Mouse (Mus musculus) cerebellum, postnatal 25 days (tissue): ENCODE data around the gene Maml2.

Source experiments
- DNase-seq, 2 experiments: peaks; one replicate each; pipeline ENCODE4 v3.0.0; 2021; ENCODE audit warnings: mixed read lengths in 2 of 2

The Maml2 gene

GRCm38 (mm10) chr9:13454651-13455123 lies 156.9 kb downstream of the Maml2 start:
- DNase-seq = no peak

DNA sequence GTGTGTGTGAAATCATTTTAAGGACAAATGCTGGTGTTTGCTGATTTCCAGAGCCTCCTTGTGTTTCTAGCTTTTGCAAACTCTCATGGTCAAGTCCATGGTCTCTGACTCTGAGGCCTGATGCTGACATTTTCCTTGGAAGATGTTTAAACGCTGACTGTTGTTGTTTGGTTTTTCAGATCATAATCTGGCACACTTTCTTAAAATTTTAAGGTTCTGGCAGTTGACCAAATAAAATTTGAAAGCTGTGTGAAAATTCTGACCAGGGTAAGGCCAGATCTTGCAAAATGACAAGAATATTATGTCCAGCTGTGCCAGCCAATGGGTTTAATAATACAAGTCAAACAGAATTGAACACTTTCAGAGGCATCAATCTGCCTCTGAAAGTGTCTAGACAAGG lies 157.5 kb downstream of the Maml2 start:
- DNase-seq = no peak

- DNase-seq = no peak
Observed at GRCm38 (mm10) chr9:13457774-13458173, 160.0 kb downstream of the Maml2 start.

- no peak for DNase-seq
Observed at GRCm38 (mm10) chr9:13459371-13459770, 161.6 kb downstream of the Maml2 start.

DNA sequence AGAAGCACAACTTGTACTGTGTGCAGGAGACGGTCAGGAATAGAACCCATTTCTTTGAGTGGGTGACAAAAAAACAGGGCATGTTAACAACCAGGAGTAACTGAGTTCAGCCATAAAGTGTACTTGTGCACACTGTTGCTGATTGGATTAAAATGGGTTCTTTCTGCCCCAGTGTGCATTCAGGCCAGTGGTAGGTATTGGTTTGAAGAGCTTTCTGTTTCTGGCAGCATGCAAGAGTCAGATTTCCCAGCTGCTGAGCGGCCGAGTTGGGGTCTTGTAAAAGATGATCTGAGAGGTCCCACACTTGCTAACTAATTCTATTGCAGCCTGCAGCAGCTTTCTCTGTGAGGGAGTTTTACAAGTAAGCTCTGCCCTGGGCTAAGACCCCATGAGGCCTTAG lies 162.3 kb downstream of the Maml2 start:
- no peak for DNase-seq

- DNase-seq = no peak
Observed at GRCm38 (mm10) chr9:13460926-13461325, 163.2 kb downstream of the Maml2 start.

DNA sequence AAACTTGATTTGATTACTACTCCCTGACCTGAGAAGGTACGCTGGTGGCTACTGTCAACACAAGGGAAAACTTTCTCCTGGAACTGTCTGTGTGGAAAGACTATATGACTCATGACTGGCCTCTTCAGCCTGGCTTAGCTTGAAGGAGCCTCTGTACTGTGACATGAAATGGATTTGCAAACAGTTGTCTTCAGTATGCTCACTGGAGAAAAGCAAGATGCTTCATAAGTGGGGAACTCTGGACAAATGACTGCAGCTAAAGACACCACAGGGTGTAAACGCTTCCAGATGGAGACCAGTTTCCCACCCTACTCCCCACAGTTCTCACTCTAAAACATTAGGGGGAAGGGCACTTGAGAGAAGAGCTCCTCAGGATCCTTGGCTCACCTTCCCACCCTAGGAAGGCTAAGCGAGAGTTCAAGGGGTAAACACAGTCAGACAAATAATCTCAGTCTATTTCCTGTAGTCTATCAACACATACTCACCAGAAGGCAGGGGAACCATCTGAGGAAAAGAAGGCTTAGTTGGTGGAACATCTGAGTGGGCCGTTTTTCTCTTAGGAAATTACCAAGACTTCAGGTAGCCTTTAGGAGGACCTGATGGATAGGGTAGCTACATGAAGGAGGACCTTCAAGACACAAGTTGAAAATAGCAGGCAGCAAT lies 167.7 kb downstream of the Maml2 start:
- no peak for DNase-seq

DNA sequence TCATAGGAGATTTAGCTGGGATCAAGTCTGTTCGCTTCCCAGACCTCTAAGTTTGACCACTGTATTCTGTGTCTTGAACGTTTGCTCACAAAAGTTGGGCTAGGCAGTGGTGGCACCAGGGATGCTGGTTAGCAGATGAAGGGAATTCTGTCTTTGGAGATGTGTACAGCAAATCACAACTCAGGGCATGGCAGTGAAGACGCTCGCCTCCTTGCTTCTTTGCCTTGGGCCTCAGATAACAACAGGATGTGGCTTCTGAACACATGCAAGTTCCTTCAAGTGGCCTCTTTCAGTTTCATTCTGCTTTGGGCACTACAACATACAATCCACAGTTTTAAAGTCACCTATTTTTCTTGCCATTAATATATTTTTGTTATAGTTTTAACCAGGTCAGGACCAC lies 168.6 kb downstream of the Maml2 start:
- DNase-seq = no peak

GRCm38 (mm10) chr9:13466816-13467215 lies 169.1 kb downstream of the Maml2 start:
- DNase-seq = no peak

GRCm38 (mm10) chr9:13467745-13468144 lies 170.0 kb downstream of the Maml2 start:
- no peak for DNase-seq

GRCm38 (mm10) chr9:13468778-13469177 lies 171.0 kb downstream of the Maml2 start:
- DNase-seq = no peak

GRCm38 (mm10) chr9:13470013-13470412 lies 172.3 kb downstream of the Maml2 start:
- DNase-seq = no peak

DNA sequence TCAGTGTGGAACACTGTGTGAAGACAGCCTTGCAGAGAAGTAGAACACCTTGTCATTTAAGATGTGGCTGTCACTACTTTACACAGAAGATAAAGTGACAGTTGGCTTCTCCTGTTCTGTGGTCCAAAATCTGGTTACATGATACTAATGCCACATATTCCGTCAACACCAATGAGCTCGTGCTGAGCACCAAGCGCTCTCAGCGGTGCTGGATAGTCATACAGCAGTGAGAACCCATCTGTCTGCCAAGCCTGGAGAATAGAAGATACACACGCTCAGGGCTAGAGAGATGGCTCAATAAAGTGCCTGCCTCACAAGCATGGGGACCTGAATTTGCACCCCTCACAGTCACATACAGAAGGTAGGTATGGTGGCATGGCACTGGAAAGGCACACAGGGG lies 177.2 kb downstream of the Maml2 start:
- DNase-seq = peak; percentile 45 to 56

- no peak for DNase-seq
Observed at GRCm38 (mm10) chr9:13479275-13479674, 181.5 kb downstream of the Maml2 start.

GRCm38 (mm10) chr9:13483199-13484068 lies 185.7 kb downstream of the Maml2 start:
- no peak for DNase-seq

DNA sequence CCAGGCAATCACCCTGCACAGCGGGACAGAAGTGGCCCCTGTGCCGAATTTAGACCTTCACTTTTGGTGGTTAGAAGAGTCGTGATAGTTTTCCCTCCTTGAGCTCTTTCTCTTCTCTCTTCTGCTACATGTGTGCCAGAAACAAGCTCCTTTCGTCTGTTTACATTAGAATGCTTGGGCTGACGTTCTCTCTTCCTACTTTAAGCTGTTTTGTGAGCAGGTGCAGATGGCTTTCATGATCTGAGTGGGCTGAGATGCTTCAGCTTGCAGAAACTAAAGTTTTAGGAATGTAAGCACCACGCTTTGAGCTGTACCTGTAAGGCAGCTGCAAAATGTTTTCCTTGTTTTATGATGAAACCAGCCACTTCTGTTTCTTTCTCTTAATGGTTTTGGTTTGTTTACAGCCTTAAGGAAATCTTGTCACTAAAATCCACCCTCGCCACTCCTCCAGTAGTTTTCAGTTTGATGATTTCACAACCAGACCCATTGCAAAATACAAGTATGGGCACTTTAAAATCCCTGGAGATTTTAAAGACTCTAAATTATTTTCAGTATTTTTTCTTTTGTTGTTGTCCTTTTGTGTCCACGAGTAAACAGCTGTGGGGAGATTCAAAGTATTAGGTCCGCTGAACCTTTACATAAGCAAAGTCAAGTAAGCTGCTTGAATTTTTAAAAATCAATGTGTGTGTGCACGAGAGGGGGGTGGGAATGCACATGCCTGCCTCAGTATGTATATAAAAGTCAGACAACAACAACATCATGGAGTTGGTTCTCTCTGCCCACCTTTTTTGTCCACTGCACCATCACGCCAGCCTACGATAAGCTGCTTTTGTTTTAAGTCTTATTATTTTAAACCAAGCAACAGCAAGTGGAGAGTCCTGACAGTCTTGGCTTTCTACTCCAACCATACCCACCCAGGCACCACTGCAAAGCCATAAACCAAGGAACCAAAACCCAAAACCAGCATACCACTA lies 186.8 kb downstream of the Maml2 start:
- DNase-seq = no peak

GRCm38 (mm10) chr9:13485914-13486313 lies 188.2 kb downstream of the Maml2 start:
- DNase-seq = no peak

DNA sequence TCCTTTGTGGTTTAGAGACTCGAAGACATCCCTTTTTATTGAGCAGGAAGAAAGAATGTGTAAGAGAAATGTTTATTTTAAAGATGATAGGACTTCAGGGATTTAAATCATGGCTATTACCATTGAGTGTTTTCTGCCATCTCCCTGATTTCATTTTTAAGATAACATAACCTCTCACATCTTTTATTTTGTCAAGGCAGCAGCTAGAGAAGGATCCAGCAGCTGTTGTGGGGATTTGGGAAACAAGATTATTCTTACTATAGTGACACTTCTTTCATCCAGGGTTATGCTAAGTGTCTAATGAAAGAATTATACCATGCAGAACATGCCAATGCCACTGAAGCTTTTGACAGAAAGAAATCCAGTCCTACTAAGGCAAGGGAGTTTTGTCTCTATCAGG lies 193.3 kb downstream of the Maml2 start:
- DNase-seq = no peak

GRCm38 (mm10) chr9:13491854-13492620 lies 194.3 kb downstream of the Maml2 start:
- no peak for DNase-seq

DNA sequence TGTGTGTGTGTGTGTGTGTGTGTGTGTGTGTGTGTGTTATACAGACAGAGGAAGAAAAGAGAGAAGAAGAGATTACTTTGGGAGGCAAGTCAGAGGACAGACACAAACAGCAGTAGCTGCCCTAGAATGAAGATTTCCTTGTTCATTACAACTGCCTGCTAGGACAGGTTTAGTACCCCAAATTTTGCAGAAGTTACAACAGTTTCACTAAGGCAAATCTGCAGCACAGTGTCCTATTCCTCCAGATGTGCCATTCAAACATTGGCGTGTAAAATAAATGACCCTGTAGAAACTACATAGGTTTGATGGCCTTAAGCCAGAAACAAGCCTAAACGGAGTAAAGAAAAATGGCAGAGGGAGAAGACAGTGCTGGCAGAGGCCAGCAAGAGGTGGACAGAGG lies 195.1 kb downstream of the Maml2 start:
- DNase-seq = no peak

GRCm38 (mm10) chr9:13493746-13494145 lies 196.0 kb downstream of the Maml2 start:
- DNase-seq = no peak

DNA sequence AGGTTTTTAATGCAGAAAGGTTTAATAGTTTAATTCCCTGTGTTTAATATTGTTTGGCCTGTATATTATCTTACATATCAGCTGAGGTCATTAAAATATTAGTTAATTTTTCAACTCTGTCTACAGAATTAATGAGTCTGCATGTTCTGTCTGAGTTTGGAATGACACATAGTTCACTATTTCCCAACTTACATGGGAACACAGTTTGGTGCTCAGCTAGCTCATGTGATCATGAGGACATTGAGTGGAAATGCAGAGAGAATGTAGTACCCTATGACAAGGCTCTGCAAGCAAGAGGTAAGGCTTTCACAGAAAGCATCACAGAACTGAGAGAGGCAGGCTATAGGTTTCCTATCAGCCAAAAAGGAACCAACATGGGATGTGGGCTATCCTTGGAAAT lies 197.8 kb downstream of the Maml2 start:
- DNase-seq = no peak
